ENCODE assay signal across 9 mouse cellular contexts in genomic region chr11:22004331-22004841, GRCm38 (mm10). TPM values are rescaled to one million over a fixed set of nuclear protein-coding genes. Genes with fewer than 3 reads are reported as not detected.
DNase-seq lines count a peak whose midpoint lies in the region; ATAC-seq lines count a peak whose summit lies in the region.
"Had no signal": no experiment of that assay in that cellular context is flagged by ENCODE, and none has a peak within 500 bp of the region (broad histone marks: within the 10 kb centered on the region; RNA-seq: fewer than 3 reads in every experiment).

No protein-coding gene starts in this region.

- WGBS in forebrain, embryonic 14.5 days: 4% methylated on average over 18 of the region's 18 CpGs
- 4% methylated on average over 18 of the region's 18 CpGs for WGBS in limb, embryonic 15.5 days

- no peaks in the 10 kb centered on the region for H3K9me3 ChIP-seq in forebrain, embryonic 14.5 days (replicated peaks; ENCODE audit: control insufficient read depth, low read length)
- no peaks in the 10 kb centered on the region for H3K9me3 ChIP-seq in limb, embryonic 15.5 days
- H3K9me3 ChIP-seq: stomach, embryonic 15.5 days had no signal

- H3K36me3 ChIP-seq in forebrain, embryonic 14.5 days (ENCODE audit: control insufficient read depth, insufficient read depth, low read length): no peaks in the 10 kb centered on the region
- H3K36me3 ChIP-seq in limb, embryonic 15.5 days: 0 out of 2 replicates have a peak, but pooled peaks cover 3% of the 10 kb centered on the region
- H3K36me3 ChIP-seq: stomach, embryonic 15.5 days had no signal

- H3K27me3 ChIP-seq in forebrain, embryonic 14.5 days (replicated peaks; ENCODE audit: control insufficient read depth, insufficient read depth, low read length): peaks cover 18% of the 10 kb centered on the region
- peaks cover 82% of the 10 kb centered on the region for H3K27me3 ChIP-seq in limb, embryonic 15.5 days

- H3K9ac ChIP-seq in forebrain, embryonic 14.5 days (ENCODE audit: low read length): peak overlapping the region; percentile 93
- H3K9ac ChIP-seq in limb, embryonic 15.5 days: no peak overlapping the region
- H3K9ac ChIP-seq: stomach, embryonic 15.5 days had no signal

- intact Hi-C loops in left cerebral cortex, postnatal 25 days (cut with DNase I): loop anchor here (5.0 kb wide), 1 partner anchor 193 kb away; no protein-coding TSS in a partner anchor

- DNase-seq in adrenal gland, postnatal 10 days: peak; percentile 10
- DNase-seq in adrenal gland, adult 18-20 months (ENCODE audit: low spot score in 2 of 2): no peak
- DNase-seq in left cerebral cortex, postnatal 25 days (ENCODE audit: low spot score in 2 of 2): peak; percentile 10 to 20
- DNase-seq in left cerebral cortex, adult 18-20 months (ENCODE audit: low spot score in 2 of 2): no peak
- peak; percentile 76 for DNase-seq in forebrain, embryonic 14.5 days (ENCODE audit: low spot score)

- peak overlapping the region; percentile 96 for H3K27ac ChIP-seq in forebrain, embryonic 14.5 days (ENCODE audit: low read depth, low read length)
- no peak overlapping the region for H3K27ac ChIP-seq in limb, embryonic 15.5 days
- H3K27ac ChIP-seq: stomach, embryonic 15.5 days had no signal

- peak overlapping the region; percentile 67 for H3K4me3 ChIP-seq in forebrain, embryonic 14.5 days (ENCODE audit: low read depth, low read length)
- H3K4me3 ChIP-seq in limb, embryonic 15.5 days: peak overlapping the region; percentile 16
- H3K4me3 ChIP-seq: stomach, embryonic 15.5 days had no signal

- peak; percentile 32 for ATAC-seq in forebrain, embryonic 14.5 days
- 0 out of 2 replicates have a peak, but pooled peaks have one; percentile 10 for ATAC-seq in limb, embryonic 15.5 days (ENCODE audit: insufficient number of reproducible peaks, low FRiP score, low TSS enrichment, low read depth)
- ATAC-seq in granulocyte monocyte progenitor cell, adult 5-6 weeks (replicated peaks; ENCODE audit: poor library complexity, severe bottlenecking): no peak
- ATAC-seq in megakaryocyte progenitor cell, adult 5-6 weeks (replicated peaks; ENCODE audit: poor library complexity): no peak

- H3K4me2 ChIP-seq in forebrain, embryonic 14.5 days (ENCODE audit: low read length): peak overlapping the region; percentile 82
- H3K4me2 ChIP-seq in limb, embryonic 15.5 days: peak overlapping the region; percentile 30
- H3K4me2 ChIP-seq: stomach, embryonic 15.5 days had no signal

- peaks cover 22% of the 10 kb centered on the region for H3K4me1 ChIP-seq in forebrain, embryonic 14.5 days (ENCODE audit: control insufficient read depth, insufficient read depth, low read length)
- peaks cover 50% of the 10 kb centered on the region for H3K4me1 ChIP-seq in limb, embryonic 15.5 days

RNA-seq across cellular contexts. Expression of gene Otx1, which starts 1.7 kb away (rescaled TPM):
- total RNA-seq in adrenal gland, postnatal 10 days (2021): under 1 TPM in 1 of 2 experiments, not detected in 1; 0.09 TPM
- not detected for total RNA-seq in adrenal gland, adult 18-20 months (2021)
- total RNA-seq in left cerebral cortex, postnatal 25 days (2021): 1 to 10 TPM; 6.0 to 6.3 TPM
- total RNA-seq in left cerebral cortex, adult 18-20 months (2021): 1 to 10 TPM; 5.0 to 5.3 TPM
- polyA plus RNA-seq in forebrain, embryonic 14.5 days (2014; fragmentation: Nextera tagmentation; extraction: Ambion mirVana): 9.8 and 11.1 TPM in 2 replicates
- polyA plus RNA-seq in limb, embryonic 15.5 days (2015; fragmentation: Nextera tagmentation; extraction: Ambion mirVana): 2.7 and 2.9 TPM in 2 replicates
- not detected in 2 replicates for total RNA-seq in granulocyte monocyte progenitor cell, adult 5-6 weeks (2014; fragmentation: Nextera tagmentation)
- total RNA-seq in granulocyte monocyte progenitor cell, adult 5-6 weeks (2017): not detected in 2 replicates
- not detected in 2 replicates for total RNA-seq in megakaryocyte progenitor cell, adult 5-6 weeks (2015)
- total RNA-seq in megakaryocyte progenitor cell, adult 5-6 weeks (2017): not detected in 2 replicates

Comparison
In these comparisons a context has a peak if more than half of its experiments do, and no peak if none do; other contexts are left out.
1. DNase-seq: peak in adrenal gland, postnatal 10 days (single experiment), left cerebral cortex, postnatal 25 days (2 of 2) and forebrain, embryonic 14.5 days (single experiment); none in adrenal gland, adult 18-20 months (0 of 2) and left cerebral cortex, adult 18-20 months (0 of 2).
2. ATAC-seq: peak in forebrain, embryonic 14.5 days (single experiment) and limb, embryonic 15.5 days (single experiment); none in granulocyte monocyte progenitor cell, adult 5-6 weeks (single experiment) and megakaryocyte progenitor cell, adult 5-6 weeks (single experiment).
3. RNA of gene Otx1, which starts 1.7 kb away (total RNA-seq): 6.0 to 6.3 TPM in left cerebral cortex, postnatal 25 days and 5.0 to 5.3 TPM in left cerebral cortex, adult 18-20 months; 0.09 TPM in adrenal gland, postnatal 10 days, not detected in adrenal gland, adult 18-20 months, not detected in granulocyte monocyte progenitor cell, adult 5-6 weeks and not detected in megakaryocyte progenitor cell, adult 5-6 weeks; every median in the first group is over 4 times any median in the second.